Mouse (Mus musculus): ENCODE data around the gene Ergic1.

GRCm38 (mm10) chr17:26699819-26700616 is 138.7 kb downstream of the Ergic1 start:
- no peak for TF ChIP-seq CTCF (IDR thresholded peaks at IDR 0.05; ENCODE audit: insufficient read depth, low read length)
- no peak for TF ChIP-seq POLR2A (IDR thresholded peaks at IDR 0.05; ENCODE audit: borderline replicate concordance, extremely low read depth, low read depth, low read length)

Data from lung, adult 2 months (tissue).